Mouse (Mus musculus) limb, embryonic 12.5 days (tissue): Measurements from ENCODE around the gene Tmem116. TPM values are rescaled to one million over a fixed set of nuclear protein-coding genes. Genes with fewer than 3 reads are reported as not detected.

Source experiments
- ATAC-seq: fragments of 200-750 bp; cut with Nextera tagmentation; 2 replicates; pipeline ENCODE4 v1.8.0; 2017; ENCODE audit warnings: low read depth, moderate TSS enrichment; ENCODE audit not compliant: insufficient number of reproducible peaks, insufficient read depth, low FRiP score, low TSS enrichment
- H3K27ac ChIP-seq: fragments of 300-500 bp; sonication (generic); 2 replicates; pipeline ENCODE4 v1.5.1; 2016; ENCODE audit warnings: mild to moderate bottlenecking, moderate library complexity
- H3K27me3 ChIP-seq: fragments of 300-500 bp; sonication (generic); 2 replicates; pipeline ENCODE4 v1.6.1; 2016; ENCODE audit warnings: mild to moderate bottlenecking, moderate library complexity
- H3K36me3 ChIP-seq: fragments of 300-500 bp; sonication (generic); 2 replicates; pipeline ENCODE4 v1.6.1; 2016; ENCODE audit warnings: mild to moderate bottlenecking, moderate library complexity
- H3K4me1 ChIP-seq: fragments of 300-500 bp; sonication (generic); replicated peaks from 2 replicates; pipeline ENCODE4 v1.6.1; 2016
- H3K4me2 ChIP-seq: fragments of 300-500 bp; sonication (generic); 2 replicates; pipeline ENCODE4 v1.6.1; 2016; ENCODE audit warnings: mild to moderate bottlenecking, moderate library complexity
- H3K4me3 ChIP-seq: fragments of 300-500 bp; sonication (generic); replicated peaks from 2 replicates; pipeline ENCODE4 v1.5.1; 2016; ENCODE audit warnings: mild to moderate bottlenecking
- H3K9ac ChIP-seq: fragments of 300-500 bp; sonication (generic); replicated peaks from 2 replicates; pipeline ENCODE4 v1.6.1; 2016; ENCODE audit warnings: mild to moderate bottlenecking, moderate library complexity
- H3K9me3 ChIP-seq: fragments of 300-500 bp; sonication (generic); 2 replicates; pipeline ENCODE4 v1.6.1; 2016; ENCODE audit warnings: mild to moderate bottlenecking, moderate library complexity
- WGBS: fragments of 180-500 bp; shearing (Covaris S2); methylation state at CpG from one replicate; pipeline ENCODE4 v1.1.7; 2016; 5-methylcytosine and 5-hydroxymethylcytosine counted together
- polyA plus RNA-seq: library from polyadenylated mRNA; unstranded; fragments of >200 nt; fragmentation: Nextera tagmentation; extraction: Ambion mirVana; gene quantifications from 2 replicates; pipeline ENCODE4 v1.2.1, GENCODE M21; 2016

The Tmem116 gene
- polyA plus RNA-seq = 0.81 and 2.3 TPM in 2 replicates

- Histone ChIP-seq H3K4me2 (peak within 1 kb of the TSS; percentile 80), H3K27ac (peak within 1 kb of the TSS; percentile 93), H3K36me3 (peaks cover 36% of the 10 kb centered on the region), H3K9me3 (no peaks in the 10 kb centered on the region), H3K4me3 (peak within 1 kb of the TSS; percentile 84), H3K9ac (peak within 1 kb of the TSS; percentile 93), H3K4me1 (peaks cover 30% of the 10 kb centered on the region), H3K27me3 (no peaks in the 10 kb centered on the region)
- peak; percentile 26; the same call in 1 of the 2 replicates for ATAC-seq
- 1% methylated on average over 17 of the region's 17 CpGs for WGBS
Observed at GRCm38 (mm10) chr5:121451644-121452025, at the start of gene Tmem116. Tmem116 (plus strand) TSS chr5:121451893.

- no peaks in the 10 kb centered on the region for H3K27me3 ChIP-seq
- H3K4me2 ChIP-seq = no peak overlapping the region
- H3K9ac ChIP-seq = no peak overlapping the region
- no peak overlapping the region for H3K27ac ChIP-seq
- no peaks in the 10 kb centered on the region for H3K4me1 ChIP-seq
- WGBS = 90% methylated on average over 8 of the region's 8 CpGs
- ATAC-seq = no peak
- no peak overlapping the region for H3K4me3 ChIP-seq
- H3K36me3 ChIP-seq = peaks cover 67% of the 10 kb centered on the region
- H3K9me3 ChIP-seq = no peaks in the 10 kb centered on the region
Observed at GRCm38 (mm10) chr5:121407856-121408255, 43.8 kb upstream of the Tmem116 start.

- Histone ChIP-seq H3K4me3 (no peak overlapping the region), H3K4me2 (no peak overlapping the region), H3K4me1 (no peaks in the 10 kb centered on the region), H3K36me3 (peaks cover 93% of the 10 kb centered on the region), H3K9me3 (no peaks in the 10 kb centered on the region), H3K27me3 (no peaks in the 10 kb centered on the region), H3K9ac (no peak overlapping the region), H3K27ac (no peak overlapping the region)
- ATAC-seq = no peak
- 91% methylated on average over 4 of the region's 4 CpGs for WGBS
Observed at GRCm38 (mm10) chr5:121410975-121411374, 40.7 kb upstream of the Tmem116 start.

- Histone ChIP-seq H3K4me3 (no peak overlapping the region), H3K9me3 (no peaks in the 10 kb centered on the region), H3K36me3 (peaks cover 99% of the 10 kb centered on the region), H3K27ac (no peak overlapping the region), H3K4me1 (no peaks in the 10 kb centered on the region), H3K9ac (no peak overlapping the region), H3K27me3 (no peaks in the 10 kb centered on the region), H3K4me2 (no peak overlapping the region)
- no peak for ATAC-seq
- WGBS = 87% methylated on average over 9 of the region's 9 CpGs
Observed at GRCm38 (mm10) chr5:121420721-121421120, 31.0 kb upstream of the Tmem116 start.

- Histone ChIP-seq H3K27ac (no peak overlapping the region), H3K9me3 (no peaks in the 10 kb centered on the region), H3K4me3 (no peak overlapping the region), H3K4me2 (no peak overlapping the region), H3K4me1 (no peaks in the 10 kb centered on the region), H3K9ac (no peak overlapping the region), H3K36me3 (peaks cover 99% of the 10 kb centered on the region), H3K27me3 (no peaks in the 10 kb centered on the region)
- ATAC-seq = no peak
- 97% methylated on average over 6 of the region's 6 CpGs for WGBS
Observed at GRCm38 (mm10) chr5:121422787-121423186, 28.9 kb upstream of the Tmem116 start.

- H3K4me3 ChIP-seq = no peak overlapping the region
- H3K27ac ChIP-seq = no peak overlapping the region
- ATAC-seq = no peak
- H3K4me2 ChIP-seq = no peak overlapping the region
- H3K9ac ChIP-seq = 0 out of 2 replicates have a peak overlapping the region, but pooled peaks have one; percentile 8
- no peaks in the 10 kb centered on the region for H3K4me1 ChIP-seq
- WGBS = 66% methylated on average over 10 of the region's 10 CpGs
- H3K9me3 ChIP-seq = no peaks in the 10 kb centered on the region
- no peaks in the 10 kb centered on the region for H3K27me3 ChIP-seq
- H3K36me3 ChIP-seq = peaks cover 99% of the 10 kb centered on the region
Observed at GRCm38 (mm10) chr5:121423297-121423696, 28.4 kb upstream of the Tmem116 start.

- H3K4me2 ChIP-seq = no peak overlapping the region
- WGBS = 96% methylated on average over 3 of the region's 3 CpGs
- no peaks in the 10 kb centered on the region for H3K4me1 ChIP-seq
- no peaks in the 10 kb centered on the region for H3K9me3 ChIP-seq
- H3K9ac ChIP-seq = no peak overlapping the region; the same call in 1 of the 2 replicates
- no peaks in the 10 kb centered on the region for H3K27me3 ChIP-seq
- ATAC-seq = no peak
- H3K36me3 ChIP-seq = peaks cover 100% of the 10 kb centered on the region
- H3K4me3 ChIP-seq = no peak overlapping the region
- H3K27ac ChIP-seq = no peak overlapping the region
Observed at GRCm38 (mm10) chr5:121428954-121429353, 22.7 kb upstream of the Tmem116 start.

- no peaks in the 10 kb centered on the region for H3K27me3 ChIP-seq
- no peak overlapping the region for H3K27ac ChIP-seq
- H3K4me1 ChIP-seq = no peaks in the 10 kb centered on the region
- no peak overlapping the region for H3K4me3 ChIP-seq
- WGBS = 88% methylated on average over 5 of the region's 5 CpGs
- ATAC-seq = no peak
- no peak overlapping the region for H3K9ac ChIP-seq
- peaks cover 95% of the 10 kb centered on the region for H3K36me3 ChIP-seq
- H3K9me3 ChIP-seq = no peaks in the 10 kb centered on the region
- no peak overlapping the region for H3K4me2 ChIP-seq
Observed at GRCm38 (mm10) chr5:121438131-121438530, 13.6 kb upstream of the Tmem116 start.

- no peak overlapping the region for H3K4me2 ChIP-seq
Observed at GRCm38 (mm10) chr5:121438756-121439155, 12.9 kb upstream of the Tmem116 start.

GRCm38 (mm10) chr5:121443548-121443947 is 8.1 kb upstream of the Tmem116 start:
- Histone ChIP-seq H3K9me3 (no peaks in the 10 kb centered on the region), H3K36me3 (peaks cover 97% of the 10 kb centered on the region), H3K9ac (no peak overlapping the region), H3K4me3 (no peak overlapping the region), H3K27me3 (no peaks in the 10 kb centered on the region), H3K4me2 (no peak overlapping the region), H3K4me1 (no peaks in the 10 kb centered on the region), H3K27ac (no peak overlapping the region)
- no peak for ATAC-seq
- 95% methylated on average over 3 of the region's 3 CpGs for WGBS

More at GRCm38 (mm10) chr5:121438756-121439155, 12.9 kb upstream of the Tmem116 start:
- no peak overlapping the region for H3K4me3 ChIP-seq
- H3K9me3 ChIP-seq = no peaks in the 10 kb centered on the region
- H3K27me3 ChIP-seq = no peaks in the 10 kb centered on the region
- no peak overlapping the region for H3K9ac ChIP-seq
- no peak for ATAC-seq
- 87% methylated on average over 11 of the region's 11 CpGs for WGBS
- H3K36me3 ChIP-seq = peaks cover 95% of the 10 kb centered on the region
- no peak overlapping the region for H3K27ac ChIP-seq
- H3K4me1 ChIP-seq = no peaks in the 10 kb centered on the region

GRCm38 (mm10) chr5:121444870-121445269 is 6.8 kb upstream of the Tmem116 start:
- Histone ChIP-seq H3K36me3 (peaks cover 97% of the 10 kb centered on the region), H3K27me3 (no peaks in the 10 kb centered on the region), H3K4me3 (no peak overlapping the region), H3K4me2 (no peak overlapping the region), H3K9ac (no peak overlapping the region), H3K9me3 (no peaks in the 10 kb centered on the region), H3K27ac (no peak overlapping the region), H3K4me1 (no peaks in the 10 kb centered on the region)
- 95% methylated on average over 5 of the region's 5 CpGs for WGBS
- no peak for ATAC-seq

- Histone ChIP-seq H3K27ac (no peak overlapping the region), H3K9me3 (no peaks in the 10 kb centered on the region), H3K4me2 (no peak overlapping the region), H3K27me3 (no peaks in the 10 kb centered on the region), H3K4me3 (no peak overlapping the region), H3K9ac (no peak overlapping the region), H3K4me1 (peaks cover 16% of the 10 kb centered on the region), H3K36me3 (peaks cover 67% of the 10 kb centered on the region)
- no peak for ATAC-seq
- WGBS = 95% methylated on average over 3 of the region's 3 CpGs
Observed at GRCm38 (mm10) chr5:121448450-121448849, 3.2 kb upstream of the Tmem116 start.
